Mouse (Mus musculus) limb, embryonic 12.5 days (tissue): ENCODE measurements at regions not wholly inside any gene's neighbourhood (a gene's known extent, or its start where the extent isn't known, plus 50 kb on each side); places are given as distances from the start of the nearest gene placed in this dataset.

ENCODE experiments used
- ATAC-seq: fragments of 200-750 bp; cut with Nextera tagmentation; 2 replicates; pipeline ENCODE4 v1.8.0; 2017; ENCODE audit warnings: low read depth, moderate TSS enrichment; ENCODE audit not compliant: insufficient number of reproducible peaks, insufficient read depth, low FRiP score, low TSS enrichment
- H3K27ac ChIP-seq: fragments of 300-500 bp; sonication (generic); 2 replicates; pipeline ENCODE4 v1.5.1; 2016; ENCODE audit warnings: mild to moderate bottlenecking, moderate library complexity
- H3K27me3 ChIP-seq: fragments of 300-500 bp; sonication (generic); 2 replicates; pipeline ENCODE4 v1.6.1; 2016; ENCODE audit warnings: mild to moderate bottlenecking, moderate library complexity
- H3K36me3 ChIP-seq: fragments of 300-500 bp; sonication (generic); 2 replicates; pipeline ENCODE4 v1.6.1; 2016; ENCODE audit warnings: mild to moderate bottlenecking, moderate library complexity
- H3K4me1 ChIP-seq: fragments of 300-500 bp; sonication (generic); replicated peaks from 2 replicates; pipeline ENCODE4 v1.6.1; 2016
- H3K4me2 ChIP-seq: fragments of 300-500 bp; sonication (generic); 2 replicates; pipeline ENCODE4 v1.6.1; 2016; ENCODE audit warnings: mild to moderate bottlenecking, moderate library complexity
- H3K4me3 ChIP-seq: fragments of 300-500 bp; sonication (generic); replicated peaks from 2 replicates; pipeline ENCODE4 v1.5.1; 2016; ENCODE audit warnings: mild to moderate bottlenecking
- H3K9ac ChIP-seq: fragments of 300-500 bp; sonication (generic); replicated peaks from 2 replicates; pipeline ENCODE4 v1.6.1; 2016; ENCODE audit warnings: mild to moderate bottlenecking, moderate library complexity
- H3K9me3 ChIP-seq: fragments of 300-500 bp; sonication (generic); 2 replicates; pipeline ENCODE4 v1.6.1; 2016; ENCODE audit warnings: mild to moderate bottlenecking, moderate library complexity
- WGBS: fragments of 180-500 bp; shearing (Covaris S2); methylation state at CpG from one replicate; pipeline ENCODE4 v1.1.7; 2016; 5-methylcytosine and 5-hydroxymethylcytosine counted together

GRCm38 (mm10) chr17:93535751-93536150, 336.9 kb downstream of the Adcyap1 start:
- Histone ChIP-seq H3K4me3 (no peak overlapping the region), H3K4me1 (no peaks in the 10 kb centered on the region), H3K4me2 (no peak overlapping the region), H3K27me3 (no peaks in the 10 kb centered on the region), H3K27ac (no peak overlapping the region), H3K36me3 (no peaks in the 10 kb centered on the region), H3K9me3 (no peaks in the 10 kb centered on the region), H3K9ac (no peak overlapping the region)
- no peak for ATAC-seq

GRCm38 (mm10) chr17:93541795-93542194, 343.0 kb downstream of the Adcyap1 start:
- H3K27me3 ChIP-seq: no peaks in the 10 kb centered on the region
- H3K4me2 ChIP-seq: no peak overlapping the region
- no peaks in the 10 kb centered on the region for H3K9me3 ChIP-seq
- no peaks in the 10 kb centered on the region for H3K4me1 ChIP-seq
- H3K9ac ChIP-seq: no peak overlapping the region
- H3K27ac ChIP-seq: no peak overlapping the region
- ATAC-seq: no peak
- no peaks in the 10 kb centered on the region for H3K36me3 ChIP-seq
- no peak overlapping the region for H3K4me3 ChIP-seq

- Histone ChIP-seq H3K4me2 (no peak overlapping the region), H3K36me3 (no peaks in the 10 kb centered on the region), H3K4me1 (no peaks in the 10 kb centered on the region), H3K27me3 (no peaks in the 10 kb centered on the region), H3K4me3 (no peak overlapping the region), H3K27ac (no peak overlapping the region), H3K9ac (no peak overlapping the region), H3K9me3 (no peaks in the 10 kb centered on the region)
- no peak for ATAC-seq
Observed at GRCm38 (mm10) chr17:93550339-93550738, 351.5 kb downstream of the Adcyap1 start.

DNA sequence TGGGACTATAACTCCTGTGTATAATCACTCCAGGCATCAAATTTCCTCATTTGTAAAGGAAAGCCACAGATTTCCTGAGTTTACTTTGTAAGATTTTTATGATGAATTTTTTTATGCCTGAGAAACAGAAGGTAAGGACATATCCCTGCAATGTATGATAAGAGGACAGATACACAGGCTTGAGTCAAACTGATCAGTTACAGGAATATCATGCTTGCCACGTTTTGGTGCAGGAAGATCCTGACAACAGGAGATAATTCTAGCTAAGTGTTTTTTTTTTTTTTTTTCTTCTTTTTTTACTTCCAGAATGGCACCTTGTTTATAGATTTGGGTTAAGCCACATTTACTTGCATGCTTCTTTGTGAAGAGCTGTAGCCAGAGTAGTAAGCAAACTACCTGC, 357.1 kb downstream of the Adcyap1 start:
- 68% methylated on average over 1 of the region's 1 CpGs for WGBS
- H3K9ac ChIP-seq: no peak overlapping the region
- H3K36me3 ChIP-seq: no peaks in the 10 kb centered on the region
- no peak overlapping the region for H3K4me3 ChIP-seq
- H3K4me2 ChIP-seq: no peak overlapping the region
- H3K27me3 ChIP-seq: no peaks in the 10 kb centered on the region
- ATAC-seq: no peak
- no peaks in the 10 kb centered on the region for H3K4me1 ChIP-seq
- no peaks in the 10 kb centered on the region for H3K9me3 ChIP-seq
- H3K27ac ChIP-seq: no peak overlapping the region

GRCm38 (mm10) chr17:93563277-93563772, 364.5 kb downstream of the Adcyap1 start:
- H3K4me1 ChIP-seq: no peaks in the 10 kb centered on the region
- H3K4me3 ChIP-seq: no peak overlapping the region
- no peak overlapping the region for H3K4me2 ChIP-seq
- H3K9ac ChIP-seq: no peak overlapping the region
- no peaks in the 10 kb centered on the region for H3K36me3 ChIP-seq
- H3K27ac ChIP-seq: no peak overlapping the region
- no peaks in the 10 kb centered on the region for H3K27me3 ChIP-seq
- H3K9me3 ChIP-seq: no peaks in the 10 kb centered on the region
- no peak for ATAC-seq
- 58% methylated on average over 1 of the region's 1 CpGs for WGBS

DNA sequence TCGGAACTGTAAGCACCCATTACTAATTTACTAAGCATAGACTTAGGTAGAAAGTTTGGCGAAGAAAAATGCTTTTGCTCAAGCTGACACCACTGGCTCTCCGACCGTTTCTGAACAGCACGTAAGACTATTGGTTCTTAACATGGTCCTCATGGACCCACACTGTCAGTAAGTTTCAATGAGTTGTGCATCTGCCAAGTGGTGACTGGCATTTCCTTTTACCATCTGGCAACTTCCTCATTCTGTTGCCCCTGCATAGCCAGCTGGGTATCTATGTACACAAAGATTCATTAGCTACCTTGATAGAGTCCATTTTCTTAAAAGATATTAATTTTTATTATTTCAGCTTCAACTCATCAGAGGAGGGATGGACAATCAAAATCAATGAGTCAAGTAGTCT, 381.2 kb downstream of the Adcyap1 start:
- no peak overlapping the region for H3K4me3 ChIP-seq
- H3K27me3 ChIP-seq: no peaks in the 10 kb centered on the region
- H3K9ac ChIP-seq: no peak overlapping the region
- no peaks in the 10 kb centered on the region for H3K36me3 ChIP-seq
- no peak for ATAC-seq
- H3K4me1 ChIP-seq: no peaks in the 10 kb centered on the region
- no peak overlapping the region for H3K27ac ChIP-seq
- no peak overlapping the region for H3K4me2 ChIP-seq
- H3K9me3 ChIP-seq: no peaks in the 10 kb centered on the region
- 92% methylated on average over 5 of the region's 5 CpGs for WGBS

- Histone ChIP-seq H3K27me3 (no peaks in the 10 kb centered on the region), H3K9ac (no peak overlapping the region), H3K4me3 (no peak overlapping the region), H3K27ac (no peak overlapping the region), H3K4me1 (no peaks in the 10 kb centered on the region), H3K4me2 (no peak overlapping the region), H3K36me3 (no peaks in the 10 kb centered on the region), H3K9me3 (no peaks in the 10 kb centered on the region)
- no peak for ATAC-seq
- WGBS: 92% methylated on average over 2 of the region's 2 CpGs
Observed at GRCm38 (mm10) chr17:93598181-93598685, 399.4 kb downstream of the Adcyap1 start.

- Histone ChIP-seq H3K9ac (no peak overlapping the region), H3K4me1 (no peaks in the 10 kb centered on the region), H3K4me3 (no peak overlapping the region), H3K27me3 (no peaks in the 10 kb centered on the region), H3K4me2 (no peak overlapping the region), H3K36me3 (no peaks in the 10 kb centered on the region), H3K9me3 (no peaks in the 10 kb centered on the region), H3K27ac (no peak overlapping the region)
- WGBS: 82% methylated on average over 3 of the region's 3 CpGs
- no peak for ATAC-seq
Observed at GRCm38 (mm10) chr17:93600236-93600635, 401.4 kb downstream of the Adcyap1 start.

DNA sequence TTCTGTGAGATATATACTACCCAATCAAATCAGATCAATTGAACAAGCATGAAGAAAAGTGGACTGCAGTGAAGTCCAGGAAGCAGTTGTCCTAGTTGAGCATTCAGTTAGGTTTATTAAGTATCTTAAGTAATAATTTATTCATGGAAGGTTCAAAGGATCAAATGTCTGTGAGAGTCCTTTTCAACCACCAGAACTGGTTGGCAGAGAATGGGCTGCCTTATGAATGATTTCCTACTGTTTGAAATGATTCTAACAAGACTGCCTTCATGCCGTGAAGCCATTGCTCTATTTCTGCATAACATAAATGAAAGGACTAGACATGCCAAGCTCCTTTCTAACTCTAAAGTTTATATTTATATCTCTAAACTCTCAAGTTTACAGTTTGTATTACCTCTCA, 410.4 kb downstream of the Adcyap1 start:
- Histone ChIP-seq H3K27ac (no peak overlapping the region), H3K4me2 (no peak overlapping the region), H3K9me3 (no peaks in the 10 kb centered on the region), H3K4me3 (no peak overlapping the region), H3K9ac (no peak overlapping the region), H3K27me3 (no peaks in the 10 kb centered on the region), H3K4me1 (no peaks in the 10 kb centered on the region), H3K36me3 (no peaks in the 10 kb centered on the region)
- no peak for ATAC-seq
- 94% methylated on average over 1 of the region's 1 CpGs for WGBS

DNA sequence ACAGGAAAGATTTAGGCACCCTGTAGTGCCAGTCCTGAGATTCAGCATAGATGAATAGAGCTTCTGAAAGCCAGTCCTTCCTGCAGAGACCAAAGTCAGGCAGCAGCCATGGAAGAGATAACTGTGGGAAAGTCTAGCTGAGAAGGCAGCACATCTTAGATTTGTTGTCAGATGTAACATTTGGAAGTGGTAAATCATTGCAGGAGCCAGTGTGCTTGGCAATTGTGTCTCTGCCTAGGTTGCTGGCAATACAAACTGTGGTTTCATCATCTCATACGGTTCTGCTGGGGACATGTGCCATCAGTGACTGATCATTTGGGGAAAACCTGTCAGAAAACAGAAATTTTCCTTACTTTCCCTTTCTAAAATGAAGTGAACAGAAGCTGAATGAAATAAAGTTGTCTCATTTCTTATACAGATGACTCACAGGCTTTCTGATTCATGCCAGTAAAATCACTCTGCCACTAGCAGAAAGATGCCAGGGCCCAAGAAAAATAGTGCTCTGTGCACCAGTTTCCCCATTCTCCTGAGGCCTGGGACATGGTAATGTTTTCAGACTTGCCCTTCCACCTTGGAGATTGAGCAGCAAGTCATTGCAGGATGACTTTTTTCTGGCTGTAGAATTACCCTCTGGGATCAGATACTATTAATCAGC, 411.3 kb downstream of the Adcyap1 start:
- Histone ChIP-seq H3K9me3 (no peaks in the 10 kb centered on the region), H3K4me1 (no peaks in the 10 kb centered on the region), H3K27ac (no peak overlapping the region), H3K4me2 (no peak overlapping the region), H3K9ac (no peak overlapping the region), H3K36me3 (no peaks in the 10 kb centered on the region), H3K27me3 (no peaks in the 10 kb centered on the region), H3K4me3 (no peak overlapping the region)
- ATAC-seq: no peak
- WGBS: 67% methylated on average over 1 of the region's 1 CpGs
